Mouse (Mus musculus): ENCODE measurements at regions not wholly inside any gene's neighbourhood (a gene's known extent, or its start where the extent isn't known, plus 50 kb on each side); places are given as distances from the start of the nearest gene placed in this dataset.

GRCm38 (mm10) chr4:88994486-88994885, 114.5 kb upstream of the Ifne start:
- Histone ChIP-seq H3K27me3 (replicated peaks; ENCODE audit: control insufficient read depth, insufficient read depth, low read length) (no peaks in the 10 kb centered on the region), H3K36me3 (ENCODE audit: control insufficient read depth, insufficient read depth, low read length) (no peaks in the 10 kb centered on the region), H3K4me2 (ENCODE audit: low read length) (no peak overlapping the region), H3K9ac (ENCODE audit: low read length) (no peak overlapping the region), H3K9me3 (replicated peaks; ENCODE audit: control insufficient read depth, low read length) (no peaks in the 10 kb centered on the region), H3K4me3 (ENCODE audit: low read depth, low read length) (no peak overlapping the region), H3K27ac (ENCODE audit: low read depth, low read length) (no peak overlapping the region), H3K4me1 (ENCODE audit: control insufficient read depth, insufficient read depth, low read length) (no peaks in the 10 kb centered on the region)
- WGBS, result 80% methylated on average over 4 of the region's 4 CpGs
- DNase-seq (ENCODE audit: low spot score) (no peak), ATAC-seq (no peak)

GRCm38 (mm10) chr4:88992498-88992897, 112.5 kb upstream of the Ifne start:
- H3K27ac ChIP-seq (ENCODE audit: low read depth, low read length), result no peak overlapping the region
- DNase-seq (ENCODE audit: low spot score) (no peak), ATAC-seq (no peak)
- no peaks in the 10 kb centered on the region for H3K27me3 ChIP-seq (replicated peaks; ENCODE audit: control insufficient read depth, insufficient read depth, low read length)
- no peaks in the 10 kb centered on the region for H3K36me3 ChIP-seq (ENCODE audit: control insufficient read depth, insufficient read depth, low read length)
- H3K4me3 ChIP-seq (ENCODE audit: low read depth, low read length), result no peak overlapping the region
- H3K9me3 ChIP-seq (replicated peaks; ENCODE audit: control insufficient read depth, low read length), result no peaks in the 10 kb centered on the region
- H3K4me2 ChIP-seq (ENCODE audit: low read length), result no peak overlapping the region
- no peak overlapping the region for H3K9ac ChIP-seq (ENCODE audit: low read length)
- no peaks in the 10 kb centered on the region for H3K4me1 ChIP-seq (ENCODE audit: control insufficient read depth, insufficient read depth, low read length)
- 100% methylated on average over 2 of the region's 2 CpGs for WGBS

GRCm38 (mm10) chr4:88988363-88988762, 108.4 kb upstream of the Ifne start:
- WGBS, result 71% methylated on average over 4 of the region's 4 CpGs
- no peak for ATAC-seq
- no peaks in the 10 kb centered on the region for H3K4me1 ChIP-seq (ENCODE audit: control insufficient read depth, insufficient read depth, low read length)

GRCm38 (mm10) chr4:88987103-88987502, 107.1 kb upstream of the Ifne start:
- H3K9ac ChIP-seq (ENCODE audit: low read length), result no peak overlapping the region
- H3K4me3 ChIP-seq (ENCODE audit: low read depth, low read length), result no peak overlapping the region
- H3K4me2 ChIP-seq (ENCODE audit: low read length), result no peak overlapping the region
- no peaks in the 10 kb centered on the region for H3K36me3 ChIP-seq (ENCODE audit: control insufficient read depth, insufficient read depth, low read length)
- ATAC-seq, result no peak
- 59% methylated on average over 1 of the region's 1 CpGs for WGBS
- H3K4me1 ChIP-seq (ENCODE audit: control insufficient read depth, insufficient read depth, low read length), result no peaks in the 10 kb centered on the region
- DNase-seq (ENCODE audit: low spot score), result no peak
- no peaks in the 10 kb centered on the region for H3K9me3 ChIP-seq (replicated peaks; ENCODE audit: control insufficient read depth, low read length)
- no peak overlapping the region for H3K27ac ChIP-seq (ENCODE audit: low read depth, low read length)
- H3K27me3 ChIP-seq (replicated peaks; ENCODE audit: control insufficient read depth, insufficient read depth, low read length), result no peaks in the 10 kb centered on the region

More at GRCm38 (mm10) chr4:88988363-88988762, 108.4 kb upstream of the Ifne start:
- no peaks in the 10 kb centered on the region for H3K36me3 ChIP-seq (ENCODE audit: control insufficient read depth, insufficient read depth, low read length)
- H3K4me3 ChIP-seq (ENCODE audit: low read depth, low read length), result no peak overlapping the region
- H3K27me3 ChIP-seq (replicated peaks; ENCODE audit: control insufficient read depth, insufficient read depth, low read length), result no peaks in the 10 kb centered on the region
- no peak overlapping the region for H3K9ac ChIP-seq (ENCODE audit: low read length)
- H3K4me2 ChIP-seq (ENCODE audit: low read length), result no peak overlapping the region
- no peak overlapping the region for H3K27ac ChIP-seq (ENCODE audit: low read depth, low read length)
- no peaks in the 10 kb centered on the region for H3K9me3 ChIP-seq (replicated peaks; ENCODE audit: control insufficient read depth, low read length)
- no peak for DNase-seq (ENCODE audit: low spot score)

- H3K9ac ChIP-seq (ENCODE audit: low read length), result no peak overlapping the region
- WGBS, result 94% methylated on average over 3 of the region's 3 CpGs
- DNase-seq (ENCODE audit: low spot score), result no peak
- no peak for ATAC-seq
- H3K9me3 ChIP-seq (replicated peaks; ENCODE audit: control insufficient read depth, low read length), result no peaks in the 10 kb centered on the region
- H3K27ac ChIP-seq (ENCODE audit: low read depth, low read length), result no peak overlapping the region
- no peak overlapping the region for H3K4me3 ChIP-seq (ENCODE audit: low read depth, low read length)
- no peak overlapping the region for H3K4me2 ChIP-seq (ENCODE audit: low read length)
- H3K4me1 ChIP-seq (ENCODE audit: control insufficient read depth, insufficient read depth, low read length), result no peaks in the 10 kb centered on the region
- no peaks in the 10 kb centered on the region for H3K27me3 ChIP-seq (replicated peaks; ENCODE audit: control insufficient read depth, insufficient read depth, low read length)
- H3K36me3 ChIP-seq (ENCODE audit: control insufficient read depth, insufficient read depth, low read length), result no peaks in the 10 kb centered on the region
These were observed 102.5 kb upstream of the Ifne start for GRCm38 (mm10) chr4:88982457-88982856.

GRCm38 (mm10) chr4:88977099-88977888, 97.3 kb upstream of the Ifne start:
- Histone ChIP-seq H3K4me1 (ENCODE audit: control insufficient read depth, insufficient read depth, low read length) (no peaks in the 10 kb centered on the region), H3K9me3 (replicated peaks; ENCODE audit: control insufficient read depth, low read length) (no peaks in the 10 kb centered on the region), H3K27me3 (replicated peaks; ENCODE audit: control insufficient read depth, insufficient read depth, low read length) (no peaks in the 10 kb centered on the region), H3K36me3 (ENCODE audit: control insufficient read depth, insufficient read depth, low read length) (no peaks in the 10 kb centered on the region), H3K9ac (ENCODE audit: low read length) (no peak overlapping the region), H3K27ac (ENCODE audit: low read depth, low read length) (no peak overlapping the region), H3K4me3 (ENCODE audit: low read depth, low read length) (no peak overlapping the region), H3K4me2 (ENCODE audit: low read length) (no peak overlapping the region)
- no peak for DNase-seq (ENCODE audit: low spot score)
- ATAC-seq, result no peak
- 78% methylated on average over 3 of the region's 3 CpGs for WGBS

GRCm38 (mm10) chr4:88974535-88974934, 94.5 kb upstream of the Ifne start:
- ATAC-seq, result no peak

GRCm38 (mm10) chr4:88969134-88969841, 89.3 kb upstream of the Ifne start:
- Histone ChIP-seq H3K36me3 (ENCODE audit: control insufficient read depth, insufficient read depth, low read length) (no peaks in the 10 kb centered on the region), H3K27ac (ENCODE audit: low read depth, low read length) (no peak overlapping the region), H3K4me1 (ENCODE audit: control insufficient read depth, insufficient read depth, low read length) (no peaks in the 10 kb centered on the region), H3K27me3 (replicated peaks; ENCODE audit: control insufficient read depth, insufficient read depth, low read length) (no peaks in the 10 kb centered on the region), H3K9ac (ENCODE audit: low read length) (no peak overlapping the region), H3K4me2 (ENCODE audit: low read length) (no peak overlapping the region), H3K4me3 (ENCODE audit: low read depth, low read length) (no peak overlapping the region), H3K9me3 (replicated peaks; ENCODE audit: control insufficient read depth, low read length) (no peaks in the 10 kb centered on the region)
- no peak for ATAC-seq
- no peak for DNase-seq (ENCODE audit: low spot score)
- WGBS, result 28% methylated on average over 6 of the region's 6 CpGs

More at GRCm38 (mm10) chr4:88974535-88974934, 94.5 kb upstream of the Ifne start:
- Histone ChIP-seq H3K4me1 (ENCODE audit: control insufficient read depth, insufficient read depth, low read length) (no peaks in the 10 kb centered on the region), H3K27ac (ENCODE audit: low read depth, low read length) (no peak overlapping the region), H3K4me2 (ENCODE audit: low read length) (no peak overlapping the region), H3K36me3 (ENCODE audit: control insufficient read depth, insufficient read depth, low read length) (no peaks in the 10 kb centered on the region), H3K4me3 (ENCODE audit: low read depth, low read length) (no peak overlapping the region), H3K27me3 (replicated peaks; ENCODE audit: control insufficient read depth, insufficient read depth, low read length) (no peaks in the 10 kb centered on the region), H3K9me3 (replicated peaks; ENCODE audit: control insufficient read depth, low read length) (no peaks in the 10 kb centered on the region), H3K9ac (ENCODE audit: low read length) (no peak overlapping the region)
- WGBS, result 86% methylated on average over 2 of the region's 2 CpGs
- DNase-seq (ENCODE audit: low spot score), result no peak

- Histone ChIP-seq H3K4me1 (ENCODE audit: control insufficient read depth, insufficient read depth, low read length) (no peaks in the 10 kb centered on the region), H3K4me3 (ENCODE audit: low read depth, low read length) (no peak overlapping the region), H3K27ac (ENCODE audit: low read depth, low read length) (no peak overlapping the region), H3K36me3 (ENCODE audit: control insufficient read depth, insufficient read depth, low read length) (no peaks in the 10 kb centered on the region), H3K9ac (ENCODE audit: low read length) (no peak overlapping the region), H3K9me3 (replicated peaks; ENCODE audit: control insufficient read depth, low read length) (no peaks in the 10 kb centered on the region), H3K4me2 (ENCODE audit: low read length) (no peak overlapping the region), H3K27me3 (replicated peaks; ENCODE audit: control insufficient read depth, insufficient read depth, low read length) (no peaks in the 10 kb centered on the region)
- DNase-seq (ENCODE audit: low spot score) (no peak), ATAC-seq (no peak)
- 28% methylated on average over 3 of the region's 3 CpGs for WGBS
These were observed 79.6 kb upstream of the Ifne start for GRCm38 (mm10) chr4:88959621-88960020.
